Mouse (Mus musculus): ENCODE measurements around the gene Yap1.
A peak's percentile ranks its signal among the peaks of the same experiment; 100 is the strongest.

Yap1 gene

GRCm38 (mm10) chr9:8004370-8004991 lies at the start of gene Yap1:
Yap1 (minus strand) TSS chr9:8004596.
- DNase-seq (ENCODE audit: extremely low read depth, low read depth, low spot score): no peak

- DNase-seq (ENCODE audit: extremely low read depth, low read depth, low spot score): no peak
Observed at GRCm38 (mm10) chr9:8043044-8043387, 38.6 kb upstream of the Yap1 start.

DNA sequence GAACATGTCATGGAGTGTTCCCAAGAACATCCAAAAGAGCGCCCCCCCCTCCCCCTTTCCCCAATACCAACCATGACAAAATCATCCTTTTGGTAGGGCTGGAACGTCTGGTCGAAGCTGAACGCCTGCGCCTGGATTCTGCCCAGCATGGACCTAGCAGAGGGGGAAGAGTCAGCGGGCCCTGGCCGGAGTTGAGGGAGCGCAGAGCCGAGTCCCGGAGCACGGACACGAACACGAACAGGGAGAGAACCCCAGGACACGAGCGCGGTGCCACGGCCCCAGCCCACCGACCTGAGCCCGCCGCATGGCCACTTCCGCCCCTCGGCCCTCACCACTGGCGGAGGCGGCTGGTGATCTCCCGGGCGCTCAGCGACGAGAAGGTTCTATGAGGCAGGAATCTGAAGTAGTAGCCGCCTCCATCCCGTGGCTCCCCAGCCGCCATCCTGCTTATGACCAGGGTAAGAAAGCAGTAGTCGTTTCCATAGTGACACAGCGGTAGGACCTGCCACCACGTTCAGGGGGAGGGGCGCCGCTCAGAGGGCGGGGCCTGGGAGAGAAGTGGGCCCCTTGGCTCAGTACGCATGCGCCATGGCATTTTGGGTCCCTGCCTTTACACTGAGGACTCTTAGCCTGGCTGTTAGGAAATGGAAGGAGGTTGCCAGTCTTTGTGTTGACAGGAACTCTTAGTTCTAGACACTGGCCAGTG lies 38.1 kb upstream of the Yap1 start, which contains the start of gene Cfap300:
Cfap300 (minus strand) TSS at position 486 of the 706 bp plus-strand sequence.
- DNase-seq (ENCODE audit: extremely low read depth, low read depth, low spot score): peak; percentile 46

GRCm38 (mm10) chr9:8035546-8035945 lies 31.1 kb upstream of the Yap1 start:
- DNase-seq (ENCODE audit: extremely low read depth, low read depth, low spot score): peak; percentile 18

GRCm38 (mm10) chr9:8035091-8035490 lies 30.7 kb upstream of the Yap1 start:
- no peak for DNase-seq (ENCODE audit: extremely low read depth, low read depth, low spot score)

DNA sequence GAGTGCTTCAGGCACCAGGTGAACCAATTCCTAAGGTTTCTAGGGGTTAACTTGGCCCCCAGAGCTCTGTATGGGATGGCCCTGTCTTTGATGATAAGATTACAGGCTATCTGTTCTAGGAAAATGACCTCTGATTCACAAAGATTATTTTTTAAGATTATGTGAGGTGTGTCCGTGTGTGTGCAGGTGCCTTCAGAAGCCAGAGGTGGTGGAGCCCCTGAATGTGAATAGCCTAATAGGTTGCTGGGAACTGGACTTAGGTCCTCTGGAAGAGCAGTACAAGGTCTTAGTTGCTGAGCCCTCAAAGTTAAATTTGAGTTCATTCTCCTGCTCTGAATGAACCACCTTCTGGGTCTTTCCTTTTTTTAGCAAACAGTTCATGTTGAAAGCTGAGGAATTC lies 29.7 kb upstream of the Yap1 start:
- no peak for DNase-seq (ENCODE audit: extremely low read depth, low read depth, low spot score)

DNA sequence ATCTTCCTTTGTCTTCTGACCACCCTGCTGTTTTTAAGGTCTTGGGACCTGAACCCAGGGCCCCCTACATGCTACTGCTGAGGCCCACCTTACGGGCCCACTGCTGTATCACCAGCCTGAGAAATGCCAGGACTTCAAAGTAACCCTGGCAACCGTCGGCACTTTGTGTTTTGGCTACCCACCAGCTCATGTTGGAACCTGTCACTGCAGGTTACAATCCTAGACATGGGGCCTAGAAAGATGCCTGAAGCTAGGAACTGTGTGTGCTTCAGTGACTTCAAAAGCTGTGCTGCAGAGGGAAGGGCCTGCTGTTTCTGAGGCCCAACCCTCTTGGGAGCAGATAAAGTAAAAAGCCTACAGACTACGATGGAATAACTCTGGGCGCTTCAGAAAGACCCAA lies 28.5 kb upstream of the Yap1 start:
- peak; percentile 70 for DNase-seq (ENCODE audit: extremely low read depth, low read depth, low spot score)

DNA sequence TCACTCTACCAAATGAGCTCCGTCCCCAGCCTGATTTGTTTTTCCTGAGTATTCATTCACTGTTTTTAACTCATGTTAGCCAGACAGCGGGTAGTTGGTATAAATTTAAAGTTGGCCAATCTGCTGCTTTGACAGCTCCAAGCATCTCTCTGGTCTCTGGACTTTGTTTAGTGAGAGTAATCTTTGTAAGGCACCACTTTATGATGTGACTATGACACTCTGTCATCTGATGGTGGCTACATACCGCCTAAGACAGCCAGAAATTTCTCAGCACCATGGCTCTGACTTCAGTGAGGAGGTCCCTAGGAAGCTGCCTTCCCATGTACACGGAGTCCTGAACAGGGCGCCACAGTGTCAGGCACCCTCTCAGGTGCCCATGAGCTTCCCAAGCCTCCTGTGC lies 14.2 kb upstream of the Yap1 start:
- DNase-seq (ENCODE audit: extremely low read depth, low read depth, low spot score): no peak

GRCm38 (mm10) chr9:8017253-8017913 lies 13.0 kb upstream of the Yap1 start:
- DNase-seq (ENCODE audit: extremely low read depth, low read depth, low spot score): no peak

DNA sequence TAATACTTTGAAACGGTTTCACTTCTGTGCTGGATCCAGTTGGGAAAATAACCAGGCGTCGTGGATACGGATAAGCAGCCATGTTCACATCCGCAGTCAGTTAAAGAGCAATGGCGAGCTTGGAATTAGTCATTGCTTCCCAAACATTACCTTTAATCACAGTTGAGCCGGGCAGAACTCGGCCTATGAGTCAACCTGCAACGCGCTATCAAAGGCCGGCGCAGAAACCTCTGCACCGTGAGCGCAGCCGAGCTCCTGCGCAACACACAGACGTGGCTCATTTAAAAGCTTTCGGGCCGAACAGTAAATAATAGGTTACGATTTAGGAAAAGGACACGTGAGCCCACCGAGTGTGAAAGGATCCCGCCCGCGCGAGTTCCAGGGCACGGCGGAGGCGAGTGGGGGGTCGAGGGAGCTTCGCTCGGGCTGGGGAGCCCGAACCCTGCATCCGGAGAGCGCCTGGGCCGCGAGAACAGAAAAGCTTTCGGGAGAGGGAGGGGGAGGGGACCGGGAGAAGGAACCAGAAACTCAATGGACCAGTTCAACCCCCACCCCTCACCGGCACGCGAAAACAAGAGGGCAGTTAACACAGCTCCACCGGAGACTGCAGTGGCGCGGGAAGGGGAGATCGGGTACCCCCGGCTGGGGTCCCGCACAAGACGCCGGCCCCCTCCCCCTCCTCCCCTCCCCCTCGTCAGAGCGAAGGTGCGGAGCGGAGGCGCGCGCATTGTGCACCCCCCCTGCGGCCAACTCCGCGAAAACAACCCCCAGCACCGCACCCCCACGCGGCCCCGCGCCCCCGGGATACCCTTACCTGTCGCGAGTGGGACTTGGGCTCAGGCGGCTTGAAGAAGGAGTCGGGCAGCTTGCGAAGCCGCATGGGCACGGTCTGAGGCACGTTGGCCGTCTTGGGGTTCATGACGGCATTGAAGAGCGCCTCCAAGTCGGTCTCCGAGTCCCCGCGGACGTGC lies 810 bp downstream of the Yap1 start:
- DNase-seq (ENCODE audit: extremely low read depth, low read depth, low spot score): no peak

DNA sequence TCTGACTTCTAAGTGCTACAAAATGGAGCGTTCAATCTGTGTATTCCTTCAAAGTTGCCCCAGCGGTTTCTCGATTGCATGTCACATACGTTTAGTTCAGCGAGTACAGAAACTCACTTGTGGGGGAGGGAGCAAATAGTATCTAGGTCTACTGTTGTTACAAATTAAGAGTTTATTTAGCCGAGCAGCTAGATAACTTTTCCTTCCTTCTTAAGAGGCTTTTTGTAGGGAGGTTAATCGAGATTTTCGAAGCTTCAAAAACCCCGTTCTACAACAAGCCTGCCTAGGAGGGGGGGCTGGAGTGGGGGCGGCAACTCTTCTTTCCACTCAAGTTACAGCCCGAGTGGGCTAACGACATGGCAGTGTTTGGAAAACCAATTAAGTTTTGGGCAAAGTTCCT lies 1.6 kb downstream of the Yap1 start:
- DNase-seq (ENCODE audit: extremely low read depth, low read depth, low spot score): no peak

DNA sequence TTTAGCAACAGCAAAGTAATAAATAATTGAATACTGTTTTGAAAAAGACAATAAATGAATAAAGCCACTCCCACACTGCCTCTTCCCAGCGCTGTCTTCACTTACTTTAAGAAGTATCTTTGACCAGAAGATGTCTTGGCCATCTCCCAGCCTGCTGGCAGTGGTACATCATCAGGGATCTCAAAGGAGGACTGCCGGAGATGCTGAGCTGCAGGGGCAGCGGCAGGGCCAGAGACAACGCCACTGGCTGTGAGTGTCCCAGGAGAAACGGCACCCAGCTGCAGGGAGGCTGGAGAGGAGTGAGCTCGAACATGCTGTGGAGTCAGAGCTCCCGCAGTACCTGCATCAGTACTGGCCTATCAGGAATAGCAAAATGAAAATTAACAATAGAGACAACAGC lies 3.0 kb downstream of the Yap1 start:
- no peak for DNase-seq (ENCODE audit: extremely low read depth, low read depth, low spot score)

GRCm38 (mm10) chr9:7994275-7994674 lies 10.1 kb downstream of the Yap1 start:
- no peak for DNase-seq (ENCODE audit: extremely low read depth, low read depth, low spot score)

- no peak for DNase-seq (ENCODE audit: extremely low read depth, low read depth, low spot score)
Observed at GRCm38 (mm10) chr9:7992651-7993050, 11.7 kb downstream of the Yap1 start.

GRCm38 (mm10) chr9:7990897-7991296 lies 13.5 kb downstream of the Yap1 start:
- DNase-seq (ENCODE audit: extremely low read depth, low read depth, low spot score): peak; percentile 80

GRCm38 (mm10) chr9:7987119-7987518 lies 17.3 kb downstream of the Yap1 start:
- peak; percentile 88 for DNase-seq (ENCODE audit: extremely low read depth, low read depth, low spot score)

- no peak for DNase-seq (ENCODE audit: extremely low read depth, low read depth, low spot score)
Observed at GRCm38 (mm10) chr9:7984287-7984686, 20.1 kb downstream of the Yap1 start.

DNA sequence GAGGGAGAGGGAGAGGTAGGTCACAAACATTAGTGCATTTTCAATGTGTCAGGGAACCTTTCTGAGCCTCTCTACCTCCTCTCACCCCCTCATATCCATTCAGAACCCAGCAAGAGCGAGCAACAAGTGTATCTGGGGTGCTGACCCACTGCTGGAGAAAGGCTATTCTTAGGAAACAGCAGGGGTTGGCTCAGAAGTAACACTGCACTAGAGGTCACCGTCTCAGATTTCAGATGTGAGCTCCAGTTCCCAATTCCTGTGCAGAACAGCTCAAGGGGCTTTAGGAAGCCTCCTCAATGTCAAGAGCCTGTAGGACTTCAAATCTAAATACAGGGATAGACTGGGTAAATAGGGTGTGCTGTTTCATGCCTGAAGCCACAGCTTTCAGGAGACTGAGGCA lies 20.7 kb downstream of the Yap1 start:
- no peak for DNase-seq (ENCODE audit: extremely low read depth, low read depth, low spot score)

- DNase-seq (ENCODE audit: extremely low read depth, low read depth, low spot score): no peak
Observed at GRCm38 (mm10) chr9:7980162-7980561, 24.2 kb downstream of the Yap1 start.

DNA sequence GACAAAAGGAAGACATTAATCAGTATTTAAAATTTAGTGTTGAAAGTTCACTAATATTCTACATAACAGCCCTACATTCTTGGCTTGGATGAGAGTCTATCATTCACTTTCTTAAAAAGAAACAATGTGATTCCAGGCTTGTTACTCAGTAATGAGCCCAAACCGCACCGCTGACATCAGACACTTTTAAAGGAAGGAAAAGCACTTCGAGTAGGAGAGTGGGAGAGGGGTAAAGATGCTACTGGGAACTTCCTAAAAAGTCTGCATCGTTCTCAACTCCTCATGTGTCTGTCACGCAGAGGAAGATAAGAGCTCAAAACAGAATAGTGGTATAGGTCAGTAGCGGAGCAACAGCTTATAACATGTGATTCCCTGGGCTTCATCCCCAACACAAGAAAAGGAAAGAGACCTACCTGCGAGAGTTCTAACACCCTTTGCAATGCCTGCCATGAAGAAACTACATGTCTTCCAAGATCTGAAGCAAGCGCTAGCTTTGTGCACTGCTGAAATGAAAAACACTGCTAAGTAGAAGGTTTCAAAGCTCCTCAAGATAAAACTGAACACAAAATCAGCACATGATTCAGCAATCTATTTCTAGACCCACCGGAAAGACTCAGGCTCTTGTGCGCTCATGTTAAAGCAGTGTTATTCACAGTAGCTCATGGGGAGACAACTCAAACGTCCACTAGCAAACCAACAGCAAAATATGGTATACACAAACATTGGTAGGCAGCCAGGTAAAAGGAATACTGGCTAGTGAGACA lies 25.1 kb downstream of the Yap1 start:
- DNase-seq (ENCODE audit: extremely low read depth, low read depth, low spot score): no peak

Measured in fat pad, adult 2 months (tissue).